ENCODE assay signal across 8 mouse cellular contexts in the genomic region with DNA sequence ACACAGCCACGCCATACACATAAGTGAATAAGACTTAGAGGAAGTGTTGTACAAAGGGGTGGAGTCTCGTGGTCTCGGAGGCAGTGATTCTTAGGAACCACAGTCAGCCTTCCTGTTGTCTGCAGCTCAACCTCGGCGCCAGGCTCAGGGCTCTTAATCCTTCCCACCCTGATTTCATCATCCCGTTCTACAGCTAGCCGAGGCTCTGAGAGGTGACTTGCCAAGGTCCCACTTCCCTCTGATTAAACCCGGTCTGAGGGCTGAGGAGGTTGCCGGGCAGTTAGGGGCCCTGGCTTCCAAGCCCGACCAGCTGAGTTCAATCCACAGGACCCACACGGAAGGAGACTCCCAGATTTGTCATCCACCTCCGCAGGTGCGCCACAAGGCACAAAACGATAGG. TPM values are rescaled to one million over a fixed set of nuclear protein-coding genes. Genes with fewer than 3 reads are reported as not detected.
A peak's percentile ranks its signal among the peaks of the same experiment; 100 is the strongest.
DNase-seq lines count a peak whose midpoint lies in the region; ATAC-seq and TF ChIP-seq lines count a peak whose summit lies in the region.

No protein-coding gene starts in this region.

- no peak for DNase-seq in testis, postnatal 14 days (ENCODE audit: low spot score)
- no peak for DNase-seq in midbrain, embryonic 11.5 days (ENCODE audit: low spot score, missing footprints)
- no peak for DNase-seq in cerebellum, postnatal 36 days
- DNase-seq in left cerebral cortex, adult 11 months (ENCODE audit: low spot score): no peak
- no peak for DNase-seq in urinary bladder, postnatal 4 days (ENCODE audit: low spot score in 2 of 2)

- no peak for TF ChIP-seq POLR2A in testis, adult 2 months (IDR thresholded peaks at IDR 0.05; ENCODE audit: control insufficient read depth, low read depth, low read length)

- no peak overlapping the region for H3K9ac ChIP-seq in intestine, postnatal 0 days (ENCODE audit: low read depth, low read length)
- no peak overlapping the region for H3K9ac ChIP-seq in midbrain, embryonic 11.5 days (ENCODE audit: low read length)

- no peaks in the 10 kb centered on the region for H3K27me3 ChIP-seq in testis, adult 2 months (ENCODE audit: control insufficient read depth, insufficient read depth, low read length)
- no peaks in the 10 kb centered on the region for H3K27me3 ChIP-seq in intestine, postnatal 0 days (replicated peaks; ENCODE audit: control insufficient read depth, insufficient read depth, low read length)
- peaks cover 5% of the 10 kb centered on the region; the same call in 1 of the 2 replicates for H3K27me3 ChIP-seq in midbrain, embryonic 11.5 days (ENCODE audit: control insufficient read depth, insufficient read depth, low read length)

- WGBS in intestine, postnatal 0 days: 8% methylated on average over 14 of the region's 14 CpGs
- 18% methylated on average over 14 of the region's 14 CpGs for WGBS in midbrain, embryonic 11.5 days

- ATAC-seq in erythroblast, adult 5-6 weeks (replicated peaks; ENCODE audit: low FRiP score, poor library complexity, severe bottlenecking): peak; percentile 44
- peak; percentile 20 for ATAC-seq in intestine, postnatal 0 days
- no peak for ATAC-seq in midbrain, embryonic 11.5 days (ENCODE audit: low FRiP score)

- no peak overlapping the region for H3K27ac ChIP-seq in testis, adult 2 months (ENCODE audit: control insufficient read depth, insufficient read depth, low read depth, low read length)
- H3K27ac ChIP-seq in intestine, postnatal 0 days (ENCODE audit: low read depth, low read length): peak overlapping the region; percentile 23; the same call in 1 of the 2 replicates
- H3K27ac ChIP-seq in midbrain, embryonic 11.5 days (ENCODE audit: low read depth, low read length): no peak overlapping the region

- peaks cover 7% of the 10 kb centered on the region for H3K4me1 ChIP-seq in testis, adult 2 months (ENCODE audit: control insufficient read depth, insufficient read depth, low read length)
- H3K4me1 ChIP-seq in intestine, postnatal 0 days (replicated peaks; ENCODE audit: control insufficient read depth, insufficient read depth, low read length): peaks cover 9% of the 10 kb centered on the region
- peaks cover 20% of the 10 kb centered on the region for H3K4me1 ChIP-seq in midbrain, embryonic 11.5 days (ENCODE audit: control insufficient read depth, insufficient read depth, low read length)

- TF ChIP-seq CTCF in testis, adult 2 months (IDR thresholded peaks at IDR 0.05; ENCODE audit: control insufficient read depth, insufficient read depth, insufficient replicate concordance, low read depth, low read length): no peak
- no peak for TF ChIP-seq CTCF in intestine, postnatal 0 days (IDR thresholded peaks at IDR 0.05; ENCODE audit: low read depth)

- H3K4me3 ChIP-seq in testis, adult 2 months (ENCODE audit: control insufficient read depth, low read depth, low read length): peak overlapping the region; percentile 54
- H3K4me3 ChIP-seq in intestine, postnatal 0 days (ENCODE audit: low read depth, low read length): 0 out of 2 replicates have a peak overlapping the region, but pooled peaks have one; percentile 6
- H3K4me3 ChIP-seq in midbrain, embryonic 11.5 days (ENCODE audit: low read depth, low read length): no peak overlapping the region

- H3K4me2 ChIP-seq in intestine, postnatal 0 days (replicated peaks; ENCODE audit: low read depth): peak overlapping the region; percentile 55
- 0 out of 2 replicates have a peak overlapping the region, but pooled peaks have one; percentile 20 for H3K4me2 ChIP-seq in midbrain, embryonic 11.5 days

- no peaks in the 10 kb centered on the region for H3K9me3 ChIP-seq in intestine, postnatal 0 days (ENCODE audit: control insufficient read depth)
- H3K9me3 ChIP-seq in midbrain, embryonic 11.5 days (ENCODE audit: control insufficient read depth, low read length): no peaks in the 10 kb centered on the region

- H3K36me3 ChIP-seq in testis, adult 2 months (ENCODE audit: control insufficient read depth, insufficient read depth, low read length): no peaks in the 10 kb centered on the region
- no peaks in the 10 kb centered on the region for H3K36me3 ChIP-seq in intestine, postnatal 0 days (ENCODE audit: control insufficient read depth, insufficient read depth)
- H3K36me3 ChIP-seq in midbrain, embryonic 11.5 days (ENCODE audit: control insufficient read depth, insufficient read depth, low read length): no peaks in the 10 kb centered on the region

RNA-seq across cellular contexts. Expression of a gene that starts 28.2 kb away (rescaled TPM):
- polyA plus RNA-seq in testis, adult 2 months (2012; rRNA removed): 0.75 and 0.83 TPM in 2 replicates
- total RNA-seq in erythroblast, adult 5-6 weeks (2015; ENCODE audit: low replicate concordance): not detected in 2 replicates
- 0.14 TPM in 1 of 2 replicates, not detected in the other for total RNA-seq in erythroblast, adult 5-6 weeks (2017; ENCODE audit: low replicate concordance)
- 5.6 and 6.6 TPM in 2 replicates for polyA plus RNA-seq in intestine, postnatal 0 days (2015; fragmentation: Nextera tagmentation; extraction: Ambion mirVana)
- polyA plus RNA-seq in midbrain, embryonic 11.5 days (2014; fragmentation: Nextera tagmentation; extraction: Ambion mirVana): 2.2 and 2.5 TPM in 2 replicates

RNA-seq across cellular contexts. Expression of a gene that starts 33.6 kb away (rescaled TPM):
- 0.65 and 1.3 TPM in 2 replicates for polyA plus RNA-seq in testis, adult 2 months (2012; rRNA removed)
- total RNA-seq in erythroblast, adult 5-6 weeks (2015; ENCODE audit: low replicate concordance): not detected in 2 replicates
- not detected in 2 replicates for total RNA-seq in erythroblast, adult 5-6 weeks (2017; ENCODE audit: low replicate concordance)
- polyA plus RNA-seq in intestine, postnatal 0 days (2015; fragmentation: Nextera tagmentation; extraction: Ambion mirVana): 4.5 and 6.3 TPM in 2 replicates
- polyA plus RNA-seq in midbrain, embryonic 11.5 days (2014; fragmentation: Nextera tagmentation; extraction: Ambion mirVana): 0.47 and 0.61 TPM in 2 replicates

RNA-seq across cellular contexts. Expression of a gene that starts 59.1 kb away (rescaled TPM):
- 2.3 and 2.9 TPM in 2 replicates for polyA plus RNA-seq in testis, adult 2 months (2012; rRNA removed)
- total RNA-seq in erythroblast, adult 5-6 weeks (2015; ENCODE audit: low replicate concordance): not detected in 2 replicates
- total RNA-seq in erythroblast, adult 5-6 weeks (2017; ENCODE audit: low replicate concordance): 0.42 TPM in 1 of 2 replicates, not detected in the other
- polyA plus RNA-seq in intestine, postnatal 0 days (2015; fragmentation: Nextera tagmentation; extraction: Ambion mirVana): 0.97 and 0.98 TPM in 2 replicates
- 5.4 TPM in 2 replicates for polyA plus RNA-seq in midbrain, embryonic 11.5 days (2014; fragmentation: Nextera tagmentation; extraction: Ambion mirVana)
